Mouse (Mus musculus): ENCODE measurements around the gene Gng4. TPM values are rescaled to one million over a fixed set of nuclear protein-coding genes. Genes with fewer than 3 reads are reported as not detected.

Gene Gng4
- 0.12 and 0.69 TPM in 2 replicates for polyA plus RNA-seq (2015; fragmentation: Nextera tagmentation; extraction: Ambion mirVana)

GRCm38 (mm10) chr13:13783894-13784419 is at the start of gene Gng4:
Gene Gng4 (plus strand): TSS chr13:13784059.

Other genes with a start within 250 kb of the Gng4 start
- 1.3 and 1.9 TPM in 2 replicates for gene Lyst, start 193.7 kb upstream of the Gng4 start, polyA plus RNA-seq (2015; fragmentation: Nextera tagmentation; extraction: Ambion mirVana)
- gene B3galnt2, start 170.4 kb downstream of the Gng4 start, polyA plus RNA-seq (2015; fragmentation: Nextera tagmentation; extraction: Ambion mirVana) = 12.2 and 13.1 TPM in 2 replicates